Mouse (Mus musculus) testis, adult 2 months (tissue): Measurements from ENCODE around the gene Gpr83. TPM values are rescaled to one million over a fixed set of nuclear protein-coding genes. Genes with fewer than 3 reads are reported as not detected.

ENCODE experiments used
- H3K27ac ChIP-seq: fragments of 200-500 bp; 2 replicates; pipeline ENCODE4 v1.5.1; 2012; ENCODE audit warnings: low read depth, low read length; ENCODE audit not compliant: control insufficient read depth, insufficient read depth
- H3K27me3 ChIP-seq: fragments of 200-500 bp; 2 replicates; pipeline ENCODE4 v1.6.1; 2012; ENCODE audit warnings: mild to moderate bottlenecking, low read length, moderate library complexity; ENCODE audit not compliant: control insufficient read depth, insufficient read depth
- H3K36me3 ChIP-seq: fragments of 200-500 bp; 2 replicates; pipeline ENCODE4 v1.6.1; 2012; ENCODE audit warnings: mild to moderate bottlenecking, low read length; ENCODE audit not compliant: control insufficient read depth, insufficient read depth
- H3K4me1 ChIP-seq: fragments of 200-500 bp; 2 replicates; pipeline ENCODE4 v1.6.1; 2012; ENCODE audit warnings: low read length; ENCODE audit not compliant: control insufficient read depth, insufficient read depth
- H3K4me3 ChIP-seq: fragments of 200-500 bp; 2 replicates; pipeline ENCODE4 v1.5.1; 2012; ENCODE audit warnings: low read depth, mild to moderate bottlenecking, low read length, moderate library complexity, mixed read lengths; ENCODE audit not compliant: control insufficient read depth
- CTCF ChIP-seq: fragments of 200-500 bp; IDR thresholded peaks from 2 replicates; pipeline ENCODE4 v1.5.1; 2012; ENCODE audit warnings: low read depth, mild to moderate bottlenecking, inconsistent platforms, low read length, moderate library complexity; ENCODE audit not compliant: control insufficient read depth, insufficient read depth, insufficient replicate concordance
- POLR2A ChIP-seq: fragments of 200-500 bp; IDR thresholded peaks from 2 replicates; pipeline ENCODE4 v1.6.1; 2012; ENCODE audit warnings: low read depth, mild to moderate bottlenecking, inconsistent platforms, low read length, moderate library complexity; ENCODE audit not compliant: control insufficient read depth
- polyA plus RNA-seq: library from polyadenylated mRNA; depleted of rRNA; stranded (reverse); fragments of >200 nt; gene quantifications from 2 replicates; pipeline ENCODE4 v1.2.3, GENCODE M21; 2012; rRNA removed

Gene Gpr83
- polyA plus RNA-seq = 0.02 and 0.06 TPM in 2 replicates

GRCm38 (mm10) chr9:14859868-14860639 is at the start of gene Gpr83:
TSS of gene Gpr83 (plus strand) at chr9:14860210.
- peak within 1 kb of the TSS; percentile 19 for H3K4me3 ChIP-seq
- TF ChIP-seq POLR2A (no peak), CTCF (no peak)
- H3K27me3 ChIP-seq = no peaks in the 10 kb centered on the region
- H3K36me3 ChIP-seq = no peaks in the 10 kb centered on the region
- no peak within 1 kb of the TSS for H3K27ac ChIP-seq
- H3K4me1 ChIP-seq = peaks cover 4% of the 10 kb centered on the region; the same call in 1 of the 2 replicates

GRCm38 (mm10) chr9:14821396-14821795 is 38.6 kb upstream of the Gpr83 start:
- H3K4me3 ChIP-seq = no peak overlapping the region
- H3K27ac ChIP-seq = no peak overlapping the region
- no peaks in the 10 kb centered on the region for H3K27me3 ChIP-seq
- H3K4me1 ChIP-seq = no peaks in the 10 kb centered on the region
- no peaks in the 10 kb centered on the region for H3K36me3 ChIP-seq
- TF ChIP-seq CTCF = no peak
- TF ChIP-seq POLR2A = no peak

GRCm38 (mm10) chr9:14824840-14825239 is 35.2 kb upstream of the Gpr83 start:
- no peak overlapping the region for H3K27ac ChIP-seq
- no peak for TF ChIP-seq POLR2A
- H3K36me3 ChIP-seq = peaks cover under 1% of the 10 kb centered on the region
- no peaks in the 10 kb centered on the region for H3K27me3 ChIP-seq
- H3K4me3 ChIP-seq = no peak overlapping the region
- H3K4me1 ChIP-seq = no peaks in the 10 kb centered on the region

- no peak for TF ChIP-seq POLR2A
- TF ChIP-seq CTCF = no peak
- H3K4me3 ChIP-seq = no peak overlapping the region
- no peak overlapping the region for H3K27ac ChIP-seq
- no peaks in the 10 kb centered on the region for H3K27me3 ChIP-seq
- H3K36me3 ChIP-seq = peaks cover 1% of the 10 kb centered on the region
- H3K4me1 ChIP-seq = no peaks in the 10 kb centered on the region
Measured at GRCm38 (mm10) chr9:14827875-14828274, 32.1 kb upstream of the Gpr83 start.

- no peaks in the 10 kb centered on the region for H3K27me3 ChIP-seq
- peaks cover 1% of the 10 kb centered on the region for H3K36me3 ChIP-seq
- H3K4me1 ChIP-seq = no peaks in the 10 kb centered on the region
- H3K27ac ChIP-seq = no peak overlapping the region
- H3K4me3 ChIP-seq = no peak overlapping the region
- TF ChIP-seq CTCF = no peak
- no peak for TF ChIP-seq POLR2A
Measured at GRCm38 (mm10) chr9:14832046-14832445, 28.0 kb upstream of the Gpr83 start.

GRCm38 (mm10) chr9:14835335-14836075 is 24.5 kb upstream of the Gpr83 start:
- no peaks in the 10 kb centered on the region for H3K27me3 ChIP-seq
- H3K27ac ChIP-seq = no peak overlapping the region
- TF ChIP-seq POLR2A (no peak), CTCF (no peak)
- H3K4me3 ChIP-seq = no peak overlapping the region
- H3K36me3 ChIP-seq = no peaks in the 10 kb centered on the region
- no peaks in the 10 kb centered on the region for H3K4me1 ChIP-seq

GRCm38 (mm10) chr9:14839527-14839926 is 20.5 kb upstream of the Gpr83 start:
- H3K4me3 ChIP-seq = no peak overlapping the region
- H3K27me3 ChIP-seq = no peaks in the 10 kb centered on the region
- TF ChIP-seq POLR2A (no peak), CTCF (no peak)
- H3K27ac ChIP-seq = no peak overlapping the region
- no peaks in the 10 kb centered on the region for H3K36me3 ChIP-seq
- no peaks in the 10 kb centered on the region for H3K4me1 ChIP-seq

- Histone ChIP-seq H3K4me1 (no peaks in the 10 kb centered on the region), H3K27ac (no peak overlapping the region), H3K4me3 (no peak overlapping the region), H3K36me3 (no peaks in the 10 kb centered on the region), H3K27me3 (no peaks in the 10 kb centered on the region)
- TF ChIP-seq CTCF = no peak
- no peak for TF ChIP-seq POLR2A
Measured at GRCm38 (mm10) chr9:14839970-14840369, 20.0 kb upstream of the Gpr83 start.
